Mouse (Mus musculus): Measurements from ENCODE around the gene Rnf220.

Rnf220 gene

GRCm38 (mm10) chr4:117224122-117224521 is 272.7 kb downstream of the Rnf220 start:
- ATAC-seq (ENCODE audit: low TSS enrichment) = peak; percentile 64; the same call in 1 of the 2 replicates

- no peak for ATAC-seq (ENCODE audit: low TSS enrichment)
These were observed 273.9 kb downstream of the Rnf220 start for GRCm38 (mm10) chr4:117223001-117223400.

DNA sequence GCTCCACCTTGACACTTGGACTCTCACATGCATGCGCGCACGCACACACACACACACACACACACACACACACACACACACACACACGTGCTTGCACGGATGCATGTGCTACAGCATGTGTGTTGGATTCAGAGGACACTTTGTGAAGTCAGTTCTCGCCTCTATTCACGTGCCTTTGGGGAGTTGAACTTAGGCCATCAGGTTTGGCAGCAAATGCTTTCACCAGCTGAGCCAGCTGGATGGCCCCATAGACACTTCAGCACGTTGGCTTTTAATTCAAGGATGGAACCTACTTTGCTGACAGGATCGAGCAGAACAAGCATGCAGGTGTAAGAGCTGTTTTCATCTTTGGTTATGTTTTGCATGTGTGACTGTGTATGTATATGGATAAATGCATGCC is 275.0 kb downstream of the Rnf220 start:
- ATAC-seq (ENCODE audit: low TSS enrichment) = no peak
